Mouse (Mus musculus) forebrain, embryonic 11.5 days (tissue): Measurements from ENCODE around the gene Gnb1. TPM values are rescaled to one million over a fixed set of nuclear protein-coding genes. Genes with fewer than 3 reads are reported as not detected.
A peak's percentile ranks its signal among the peaks of the same experiment; 100 is the strongest.
"Not testable (repeated sequence)": the region's sequence is repeated elsewhere in the genome, so short reads cannot be mapped to it uniquely, and the experiment has no call there.

Experiments
- ATAC-seq: fragments of 200-750 bp; cut with Nextera tagmentation; replicated peaks from 2 replicates; pipeline ENCODE4 v1.8.0; 2017; ENCODE audit warnings: moderate TSS enrichment; ENCODE audit not compliant: low FRiP score
- DNase-seq: peaks from one replicate; pipeline ENCODE4 v3.0.0-alpha.2; 2017; ENCODE audit warnings: low spot score
- H3K27ac ChIP-seq: fragments of 300-500 bp; sonication (generic); 2 replicates; pipeline ENCODE4 v1.5.1; 2014; ENCODE audit warnings: low read depth, low read length
- H3K27me3 ChIP-seq: fragments of 300-500 bp; sonication (generic); 2 replicates; pipeline ENCODE4 v1.6.1; 2014; ENCODE audit warnings: mild to moderate bottlenecking, low read length, mixed read lengths; ENCODE audit not compliant: control insufficient read depth, insufficient read depth
- H3K36me3 ChIP-seq: fragments of 300-500 bp; sonication (generic); 2 replicates; pipeline ENCODE4 v1.6.1; 2014; ENCODE audit warnings: mild to moderate bottlenecking, low read length, moderate library complexity, mixed read lengths; ENCODE audit not compliant: control insufficient read depth, insufficient read depth
- H3K4me1 ChIP-seq: fragments of 300-500 bp; sonication (generic); replicated peaks from 2 replicates; pipeline ENCODE4 v1.6.1; 2014; ENCODE audit warnings: low read length, mixed read lengths; ENCODE audit not compliant: control insufficient read depth, insufficient read depth
- H3K4me2 ChIP-seq: fragments of 300-500 bp; sonication (generic); 2 replicates; pipeline ENCODE4 v1.6.1; 2014; ENCODE audit warnings: low read depth, mild to moderate bottlenecking, low read length, moderate library complexity, mixed read lengths; ENCODE audit not compliant: severe bottlenecking
- H3K4me3 ChIP-seq: fragments of 300-500 bp; sonication (generic); 2 replicates; pipeline ENCODE4 v1.5.1; 2014; ENCODE audit warnings: low read depth, low read length
- H3K9ac ChIP-seq: fragments of 300-500 bp; sonication (generic); 2 replicates; pipeline ENCODE4 v1.6.1; 2014; ENCODE audit warnings: low read length
- H3K9me3 ChIP-seq: fragments of 300-500 bp; sonication (generic); 2 replicates; pipeline ENCODE4 v1.6.1; 2016; ENCODE audit warnings: low read length, mixed read lengths; ENCODE audit not compliant: control insufficient read depth
- WGBS: fragments of 180-500 bp; shearing (Covaris S2); extraction: QIAGEN DNeasy Blood & Tissue Kit; methylation state at CpG from one replicate; pipeline ENCODE4 v1.1.7; 2014; 5-methylcytosine and 5-hydroxymethylcytosine counted together
- polyA plus RNA-seq: library from polyadenylated mRNA; unstranded; fragments of >200 nt; fragmentation: Nextera tagmentation; extraction: Ambion mirVana; gene quantifications from 2 replicates; pipeline ENCODE4 v1.2.1, GENCODE M21; 2014

The Gnb1 gene
- polyA plus RNA-seq, 1 experiment from 2014 or later = 745 TPM

DNA sequence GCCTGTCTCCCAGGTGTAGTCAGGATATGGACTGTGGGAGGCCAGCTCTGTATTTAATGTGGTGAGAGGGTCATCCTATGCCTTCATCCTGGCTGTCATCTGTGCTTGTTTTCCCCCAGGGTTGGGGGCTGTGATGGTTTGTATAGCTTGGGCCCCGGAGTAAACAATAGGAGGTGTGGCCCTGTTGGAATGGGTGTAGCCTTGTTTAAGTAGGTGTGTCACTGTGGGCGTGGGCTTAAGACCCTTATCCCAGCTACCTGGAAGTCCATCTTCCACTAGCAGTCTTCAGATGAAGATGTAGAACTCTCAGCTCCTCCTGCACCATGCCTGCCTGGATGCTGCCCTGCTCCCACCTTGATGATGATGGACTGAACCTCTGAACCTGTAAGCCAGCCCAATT is 17.4 kb upstream of the Gnb1 start:
- not testable (repeated sequence) for H3K9ac ChIP-seq, H3K9me3 ChIP-seq, H3K4me2 ChIP-seq, ATAC-seq, H3K27me3 ChIP-seq, H3K36me3 ChIP-seq, DNase-seq, H3K4me3 ChIP-seq, H3K27ac ChIP-seq, H3K4me1 ChIP-seq
- WGBS = 67% methylated on average over 2 of the region's 2 CpGs

GRCm38 (mm10) chr4:155481381-155482124 is 9.6 kb upstream of the Gnb1 start:
- Histone ChIP-seq H3K27ac (no peak overlapping the region), H3K4me3 (no peak overlapping the region), H3K4me1 (no peaks in the 10 kb centered on the region), H3K9me3 (no peaks in the 10 kb centered on the region), H3K36me3 (no peaks in the 10 kb centered on the region), H3K9ac (no peak overlapping the region), H3K4me2 (peak overlapping the region; percentile 28; the same call in 1 of the 2 replicates), H3K27me3 (no peaks in the 10 kb centered on the region)
- 23% methylated on average over 28 of the region's 28 CpGs for WGBS
- ATAC-seq (peak; percentile 55; the same call in 1 of the 2 replicates), DNase-seq (peak; percentile 93)

DNA sequence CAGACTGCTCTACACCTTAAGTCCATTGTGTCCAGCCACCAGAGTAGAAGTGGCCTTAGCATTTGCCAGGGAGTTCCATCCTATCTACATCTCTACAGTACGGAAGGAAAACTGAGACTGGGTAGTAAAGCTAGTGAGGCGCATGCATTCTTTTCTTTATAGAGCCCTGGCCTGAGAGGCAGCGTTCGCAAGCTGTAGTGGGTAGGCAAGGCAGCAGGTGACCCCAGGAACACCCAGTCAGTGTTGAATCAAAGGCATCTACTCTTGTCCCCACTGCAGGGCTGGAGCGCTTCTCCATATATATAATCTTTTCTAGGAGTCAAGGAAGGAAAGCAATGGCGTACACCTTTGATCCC is 9.1 kb upstream of the Gnb1 start:
- H3K4me1 ChIP-seq = no peaks in the 10 kb centered on the region
- WGBS = 89% methylated on average over 6 of the region's 6 CpGs
- no peak overlapping the region for H3K4me3 ChIP-seq
- no peaks in the 10 kb centered on the region for H3K27me3 ChIP-seq
- no peak overlapping the region for H3K4me2 ChIP-seq
- H3K9ac ChIP-seq = no peak overlapping the region
- DNase-seq = no peak
- H3K36me3 ChIP-seq = no peaks in the 10 kb centered on the region
- no peaks in the 10 kb centered on the region for H3K9me3 ChIP-seq
- ATAC-seq = no peak
- no peak overlapping the region for H3K27ac ChIP-seq

- H3K4me3 ChIP-seq = no peak overlapping the region
- H3K9me3 ChIP-seq = no peaks in the 10 kb centered on the region
- H3K27ac ChIP-seq = no peak overlapping the region
- no peak overlapping the region for H3K4me2 ChIP-seq
- no peak for ATAC-seq
- no peaks in the 10 kb centered on the region for H3K4me1 ChIP-seq
- H3K27me3 ChIP-seq = no peaks in the 10 kb centered on the region
- no peaks in the 10 kb centered on the region for H3K36me3 ChIP-seq
- WGBS = 65% methylated on average over 8 of the region's 8 CpGs
- no peak for DNase-seq
- no peak overlapping the region for H3K9ac ChIP-seq
Observed at GRCm38 (mm10) chr4:155482733-155483540, 8.2 kb upstream of the Gnb1 start.

- Histone ChIP-seq H3K36me3 (no peaks in the 10 kb centered on the region), H3K9me3 (no peaks in the 10 kb centered on the region), H3K27me3 (no peaks in the 10 kb centered on the region), H3K27ac (no peak overlapping the region), H3K9ac (no peak overlapping the region), H3K4me1 (peaks cover 2% of the 10 kb centered on the region), H3K4me3 (no peak overlapping the region), H3K4me2 (no peak overlapping the region)
- ATAC-seq = no peak
- no peak for DNase-seq
- WGBS = 88% methylated on average over 3 of the region's 3 CpGs
Observed at GRCm38 (mm10) chr4:155485521-155485920, 5.6 kb upstream of the Gnb1 start.

DNA sequence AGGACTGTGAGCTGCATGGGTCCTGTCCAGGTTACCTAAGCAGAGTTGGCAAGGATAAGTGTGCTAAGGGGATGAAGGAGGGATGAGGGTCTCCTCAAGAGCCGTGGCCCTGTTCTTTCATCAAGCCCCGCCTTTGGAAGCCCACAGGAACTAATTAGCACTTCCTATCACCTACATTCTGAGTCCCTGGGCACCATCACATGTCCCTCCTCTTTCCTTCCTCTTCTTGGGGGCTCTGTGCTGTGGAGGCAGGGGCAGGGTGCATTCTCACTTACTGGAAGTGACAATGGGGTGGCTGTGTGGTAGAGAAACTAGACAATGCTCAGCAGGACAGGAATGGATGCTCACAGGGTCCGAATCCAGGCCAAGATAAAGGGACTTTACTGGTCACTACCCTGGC is 3.4 kb upstream of the Gnb1 start:
- Histone ChIP-seq H3K36me3 (no peaks in the 10 kb centered on the region), H3K4me2 (no peak overlapping the region), H3K9me3 (no peaks in the 10 kb centered on the region), H3K9ac (no peak overlapping the region), H3K27me3 (no peaks in the 10 kb centered on the region), H3K4me1 (peaks cover 4% of the 10 kb centered on the region), H3K27ac (no peak overlapping the region), H3K4me3 (no peak overlapping the region)
- DNase-seq (no peak), ATAC-seq (no peak)
- 41% methylated on average over 3 of the region's 3 CpGs for WGBS

GRCm38 (mm10) chr4:155488232-155489025 is 2.7 kb upstream of the Gnb1 start:
- no peaks in the 10 kb centered on the region for H3K9me3 ChIP-seq
- no peak overlapping the region for H3K9ac ChIP-seq
- ATAC-seq = no peak
- peaks cover 4% of the 10 kb centered on the region for H3K4me1 ChIP-seq
- no peak overlapping the region for H3K4me2 ChIP-seq
- no peak overlapping the region for H3K27ac ChIP-seq
- no peaks in the 10 kb centered on the region for H3K36me3 ChIP-seq
- no peaks in the 10 kb centered on the region for H3K27me3 ChIP-seq
- 81% methylated on average over 8 of the region's 8 CpGs for WGBS
- no peak for DNase-seq
- no peak overlapping the region for H3K4me3 ChIP-seq

GRCm38 (mm10) chr4:155489101-155489970 is 1.8 kb upstream of the Gnb1 start:
- Histone ChIP-seq H3K27me3 (no peaks in the 10 kb centered on the region), H3K9me3 (no peaks in the 10 kb centered on the region), H3K4me2 (no peak overlapping the region), H3K4me3 (no peak overlapping the region), H3K4me1 (peaks cover 4% of the 10 kb centered on the region), H3K36me3 (no peaks in the 10 kb centered on the region), H3K9ac (no peak overlapping the region), H3K27ac (no peak overlapping the region)
- ATAC-seq (no peak), DNase-seq (no peak)
- WGBS = 81% methylated on average over 9 of the region's 9 CpGs
